Mouse (Mus musculus) kidney, postnatal 25 days (tissue): ENCODE measurements around the gene Nat8f2.

ENCODE experiments used
- DNase-seq, 2 experiments: peaks; one replicate each; pipeline ENCODE4 v3.0.0; 2021; ENCODE audit warnings: mixed read lengths in 2 of 2

Gene Nat8f2

DNA sequence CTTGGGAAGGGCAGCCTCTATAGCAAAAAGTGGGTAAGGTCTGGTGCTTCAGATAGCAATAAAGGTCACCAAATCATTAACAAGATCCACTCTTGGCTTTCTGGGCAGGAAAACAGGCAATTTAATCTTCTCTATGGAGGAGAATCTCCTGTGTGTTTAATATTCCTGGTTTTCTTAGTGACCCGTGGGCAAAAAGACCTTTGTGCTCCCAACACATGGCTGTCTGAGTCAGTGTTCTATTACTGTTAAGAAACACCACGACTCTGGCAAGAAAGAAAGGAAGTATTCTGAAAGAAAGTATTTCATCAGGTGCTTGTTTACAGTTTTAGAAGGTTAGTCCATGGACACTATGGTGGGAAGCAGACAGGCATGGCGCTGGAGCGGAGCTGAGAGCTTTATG is 46.7 kb downstream of the Nat8f2 start:
- no peak for DNase-seq

DNA sequence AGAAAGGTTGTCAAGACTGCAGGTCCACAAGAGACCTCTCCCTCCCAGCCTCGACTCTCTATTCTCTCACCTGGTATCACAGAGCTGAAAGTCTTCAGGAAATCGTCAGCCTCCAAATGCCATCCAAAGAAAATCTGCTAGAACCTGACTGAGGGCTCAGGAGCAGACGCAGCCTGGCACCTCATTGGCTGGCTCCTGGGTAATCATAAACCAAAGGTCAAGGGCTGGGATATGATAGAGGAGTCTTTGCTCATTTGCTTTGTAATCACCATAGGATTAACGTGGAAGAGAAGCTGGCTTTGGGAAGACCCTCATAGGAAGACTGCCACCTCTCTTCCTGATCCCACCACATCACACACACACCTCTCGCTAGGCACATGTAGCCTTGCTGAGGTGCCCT is 48.1 kb downstream of the Nat8f2 start, which contains the start of the genes Nat8f6 and Nat8f5:
Gene Nat8f6, minus strand, starts transcription at position 118 of the 400 bp plus-strand sequence.
Gene Nat8f5, minus strand, starts transcription at position 136 of the 400 bp plus-strand sequence.
- no peak for DNase-seq

DNA sequence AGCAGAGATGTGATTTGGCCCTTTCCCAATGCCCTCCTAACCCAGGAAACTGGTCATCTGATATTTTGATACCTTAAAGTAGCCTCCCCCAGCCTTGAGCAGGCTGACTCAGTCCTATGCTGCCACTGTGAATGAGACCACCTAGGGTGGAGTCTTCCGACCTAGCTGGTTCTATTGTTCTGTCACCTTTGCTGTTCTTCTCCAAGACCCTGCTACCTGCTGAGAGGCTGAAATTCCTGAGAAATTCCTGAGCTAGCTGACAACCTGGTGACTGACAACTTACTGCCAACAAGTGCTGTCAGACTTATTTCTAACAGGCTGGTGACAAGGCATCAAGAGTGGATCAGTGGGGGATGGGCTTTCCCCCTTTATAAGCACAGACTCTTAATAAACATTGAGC is 50.6 kb downstream of the Nat8f2 start:
- no peak for DNase-seq
